ENCODE assay signal across 8 mouse cellular contexts in genomic region chr9:59751066-59751581, GRCm38 (mm10). TPM values are rescaled to one million over a fixed set of nuclear protein-coding genes. Genes with fewer than 3 reads are reported as not detected.
A peak's percentile ranks its signal among the peaks of the same experiment; 100 is the strongest.
DNase-seq lines count a peak whose midpoint lies in the region; ATAC-seq and TF ChIP-seq lines count a peak whose summit lies in the region.

No protein-coding gene starts in this region.

- 1% methylated on average over 40 of the region's 49 CpGs for WGBS in embryonic facial prominence, embryonic 11.5 days
- under 1% methylated on average over 49 of the region's 49 CpGs for WGBS in kidney, adult 2 months
- under 1% methylated on average over 39 of the region's 49 CpGs for WGBS in liver, embryonic 11.5 days

- no peaks in the 10 kb centered on the region; the same call in 1 of the 2 replicates for H3K4me1 ChIP-seq in embryonic facial prominence, embryonic 11.5 days (ENCODE audit: control insufficient read depth, insufficient read depth, low read length)
- peaks cover 5% of the 10 kb centered on the region for H3K4me1 ChIP-seq in kidney, adult 2 months (ENCODE audit: control insufficient read depth, insufficient read depth, low read length)
- peaks cover 13% of the 10 kb centered on the region for H3K4me1 ChIP-seq in liver, embryonic 11.5 days (replicated peaks; ENCODE audit: control insufficient read depth, insufficient read depth, low read length)

- no peaks in the 10 kb centered on the region for H3K27me3 ChIP-seq in embryonic facial prominence, embryonic 11.5 days (ENCODE audit: control insufficient read depth, insufficient read depth, low read length)
- no peaks in the 10 kb centered on the region for H3K27me3 ChIP-seq in kidney, adult 2 months (replicated peaks; ENCODE audit: control insufficient read depth, insufficient read depth, low read length)
- H3K27me3 ChIP-seq in liver, embryonic 11.5 days (replicated peaks; ENCODE audit: control insufficient read depth, insufficient read depth, low read length) = no peaks in the 10 kb centered on the region
- H3K27me3 ChIP-seq in myocyte (ENCODE audit: control insufficient read depth, insufficient read depth, insufficient read length) = no peaks in the 10 kb centered on the region

- H3K9me3 ChIP-seq in embryonic facial prominence, embryonic 11.5 days (replicated peaks; ENCODE audit: control insufficient read depth, low read length) = no peaks in the 10 kb centered on the region
- H3K9me3 ChIP-seq in liver, embryonic 11.5 days (ENCODE audit: control insufficient read depth, low read length) = no peaks in the 10 kb centered on the region

- peaks cover 39% of the 10 kb centered on the region for H3K79me2 ChIP-seq in myocyte (ENCODE audit: control insufficient read depth, insufficient read depth)

- H3ac ChIP-seq in myocyte (ENCODE audit: control insufficient read depth, insufficient read length) = peak overlapping the region; percentile 93

- peak; percentile 91 for ATAC-seq in embryonic facial prominence, embryonic 11.5 days (replicated peaks; ENCODE audit: insufficient number of reproducible peaks, low FRiP score, low TSS enrichment, low read depth)
- ATAC-seq in liver, embryonic 11.5 days (replicated peaks; ENCODE audit: low FRiP score) = peak; percentile 95

- peak; percentile 71 for DNase-seq in left cerebral cortex, adult 11 months (ENCODE audit: low spot score)
- DNase-seq in left cerebral cortex, postnatal 4 days = no peak
- DNase-seq in embryonic facial prominence, embryonic 11.5 days (ENCODE audit: low spot score) = peak; percentile 72
- DNase-seq in heart, adult 8-10 months (ENCODE audit: low spot score) = peak; percentile 87
- peak; percentile 95 for DNase-seq in kidney, adult 2 months
- DNase-seq in liver, embryonic 11.5 days (ENCODE audit: low spot score) = peak; percentile 94
- peak; percentile 29 for DNase-seq in telencephalon, adult 2 months (ENCODE audit: low read depth, low spot score)

- TF ChIP-seq CTCF in kidney, adult 2 months (conservative IDR thresholded peaks at IDR 0.05; ENCODE audit: insufficient read depth, insufficient read length, low read depth, low read length) = no peak

- H3K36me3 ChIP-seq in embryonic facial prominence, embryonic 11.5 days (replicated peaks; ENCODE audit: control insufficient read depth, insufficient read depth, low read depth, low read length) = no peaks in the 10 kb centered on the region
- no peaks in the 10 kb centered on the region for H3K36me3 ChIP-seq in kidney, adult 2 months (ENCODE audit: control insufficient read depth, insufficient read depth, low read length)
- H3K36me3 ChIP-seq in liver, embryonic 11.5 days (ENCODE audit: control insufficient read depth, insufficient read depth, low read length) = no peaks in the 10 kb centered on the region
- no peaks in the 10 kb centered on the region for H3K36me3 ChIP-seq in myocyte (ENCODE audit: control insufficient read depth, insufficient read depth)

- H3K4me3 ChIP-seq in embryonic facial prominence, embryonic 11.5 days (ENCODE audit: low read depth, low read length) = peak overlapping the region; percentile 87
- peak overlapping the region; percentile 95 for H3K4me3 ChIP-seq in kidney, adult 2 months (ENCODE audit: insufficient read depth, low read depth, low read length)
- peak overlapping the region; percentile 85 for H3K4me3 ChIP-seq in liver, embryonic 11.5 days (ENCODE audit: low read depth, low read length)
- peak overlapping the region; percentile 91 for H3K4me3 ChIP-seq in myocyte

- intact Hi-C loops in left cerebral cortex, postnatal 4 days (cut with DNase I) = no loop called here

- TF ChIP-seq POLR2A in kidney, adult 2 months (IDR thresholded peaks at IDR 0.05; ENCODE audit: low read depth, low read length) = peak; percentile 34
- TF ChIP-seq POLR2A in myocyte (IDR thresholded peaks at IDR 0.05; ENCODE audit: insufficient read length, low read depth) = peak; percentile 66

- H3K9ac ChIP-seq in embryonic facial prominence, embryonic 11.5 days (replicated peaks; ENCODE audit: low read length) = peak overlapping the region; percentile 89
- peak overlapping the region; percentile 82 for H3K9ac ChIP-seq in liver, embryonic 11.5 days (ENCODE audit: low read depth, low read length)

- peak overlapping the region; percentile 82 for H3K27ac ChIP-seq in embryonic facial prominence, embryonic 11.5 days (replicated peaks; ENCODE audit: low read depth, low read length)
- peak overlapping the region; percentile 95 for H3K27ac ChIP-seq in kidney, adult 2 months (ENCODE audit: insufficient read depth, low read depth, low read length)
- H3K27ac ChIP-seq in liver, embryonic 11.5 days (ENCODE audit: low read depth, low read length) = peak overlapping the region; percentile 90

- H3K4me2 ChIP-seq in embryonic facial prominence, embryonic 11.5 days (ENCODE audit: low read depth, low read length) = peak overlapping the region; percentile 73
- peak overlapping the region; percentile 81 for H3K4me2 ChIP-seq in liver, embryonic 11.5 days
- H3K4me2 ChIP-seq in myocyte (ENCODE audit: low read depth) = peak overlapping the region; percentile 93

TF ChIP-seq in myocyte, 11 proteins besides CTCF, POLR2A, EP300 and RAD21:
- TF ChIP-seq MYOG (IDR thresholded peaks at IDR 0.05; ENCODE audit: control insufficient read depth in 1 of 3, insufficient read depth in 1 of 3, insufficient read length in 2 of 3, low read depth in 2 of 3) (no peak), POLR2AphosphoS2 (IDR thresholded peaks at IDR 0.05; ENCODE audit: insufficient read length, low read depth) (peak; percentile 53)

RNA-seq across cellular contexts. Expression of gene Myo9a, which starts 0.4 kb away (rescaled TPM):
- 10 to 100 TPM; 98.1 to 98.4 TPM for total RNA-seq in left cerebral cortex, postnatal 4 days (2021)
- polyA plus RNA-seq in embryonic facial prominence, embryonic 11.5 days (2014; fragmentation: Nextera tagmentation; extraction: Ambion mirVana) = 13.3 and 15.7 TPM in 2 replicates
- 10 to 100 TPM; 11.2 to 12.4 (median 11.4) TPM for total RNA-seq in heart, adult 8-10 months (2022)
- polyA plus RNA-seq in kidney, adult 2 months (2012; rRNA removed) = 4.6 and 4.7 TPM in 2 replicates
- polyA plus RNA-seq in liver, embryonic 11.5 days (2014; fragmentation: Nextera tagmentation; extraction: Ambion mirVana) = 7.0 and 8.1 TPM in 2 replicates
- polyA plus RNA-seq in myocyte (2012; fragmentation: generic; extraction: Trizol) = 3.5 TPM

RNA-seq across cellular contexts. Expression of gene Senp8, which starts 0.6 kb away (rescaled TPM):
- 1 to 10 TPM; 4.1 to 4.2 TPM for total RNA-seq in left cerebral cortex, postnatal 4 days (2021)
- 18.8 and 22.1 TPM in 2 replicates for polyA plus RNA-seq in embryonic facial prominence, embryonic 11.5 days (2014; fragmentation: Nextera tagmentation; extraction: Ambion mirVana)
- 10 to 100 TPM in 3 of 4 experiments, 1 to 10 TPM in 1; 6.8 to 11.6 (median 10.9) TPM for total RNA-seq in heart, adult 8-10 months (2022)
- 5.8 and 7.5 TPM in 2 replicates for polyA plus RNA-seq in kidney, adult 2 months (2012; rRNA removed)
- 9.8 and 10.9 TPM in 2 replicates for polyA plus RNA-seq in liver, embryonic 11.5 days (2014; fragmentation: Nextera tagmentation; extraction: Ambion mirVana)
- 2.6 TPM for polyA plus RNA-seq in myocyte (2012; fragmentation: generic; extraction: Trizol)
